Mouse (Mus musculus): ENCODE measurements at regions not wholly inside any gene's neighbourhood (a gene's known extent, or its start where the extent isn't known, plus 50 kb on each side); places are given as distances from the start of the nearest gene placed in this dataset.

DNA sequence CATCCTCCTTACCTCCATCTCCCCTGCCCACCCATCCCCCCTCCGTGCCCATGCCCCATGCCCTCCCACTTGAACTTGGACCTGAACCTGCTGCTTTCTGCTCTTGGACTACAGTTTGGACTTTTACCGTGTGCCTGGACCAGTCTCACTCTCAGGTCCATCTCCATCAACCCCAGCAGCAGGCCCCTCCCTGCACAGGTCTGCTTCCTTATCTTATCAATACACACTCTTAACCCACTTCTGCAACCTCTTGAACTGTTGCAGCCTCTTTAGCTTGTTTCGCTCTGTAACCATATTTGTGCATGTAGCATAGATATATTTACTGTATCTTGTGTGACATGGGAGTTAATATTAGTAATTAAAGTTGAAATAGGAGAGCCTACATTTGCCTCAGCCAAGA, 457.8 kb upstream of the Kcnab2 start:
- Histone ChIP-seq H3K27ac (ENCODE audit: low read depth, low read length) (no peak overlapping the region), H3K27me3 (replicated peaks; ENCODE audit: control insufficient read depth, insufficient read depth, low read length) (no peaks in the 10 kb centered on the region), H3K9ac (ENCODE audit: low read length) (no peak overlapping the region), H3K36me3 (ENCODE audit: control insufficient read depth, insufficient read depth, low read length) (no peaks in the 10 kb centered on the region), H3K9me3 (replicated peaks; ENCODE audit: control insufficient read depth, low read length) (no peaks in the 10 kb centered on the region), H3K4me1 (ENCODE audit: control insufficient read depth, insufficient read depth, low read length) (no peaks in the 10 kb centered on the region), H3K4me2 (ENCODE audit: low read length) (no peak overlapping the region), H3K4me3 (ENCODE audit: low read depth, low read length) (no peak overlapping the region)
- no peak for ATAC-seq
- no peak for DNase-seq (ENCODE audit: low spot score)
- 93% methylated on average over 3 of the region's 3 CpGs for WGBS

DNA sequence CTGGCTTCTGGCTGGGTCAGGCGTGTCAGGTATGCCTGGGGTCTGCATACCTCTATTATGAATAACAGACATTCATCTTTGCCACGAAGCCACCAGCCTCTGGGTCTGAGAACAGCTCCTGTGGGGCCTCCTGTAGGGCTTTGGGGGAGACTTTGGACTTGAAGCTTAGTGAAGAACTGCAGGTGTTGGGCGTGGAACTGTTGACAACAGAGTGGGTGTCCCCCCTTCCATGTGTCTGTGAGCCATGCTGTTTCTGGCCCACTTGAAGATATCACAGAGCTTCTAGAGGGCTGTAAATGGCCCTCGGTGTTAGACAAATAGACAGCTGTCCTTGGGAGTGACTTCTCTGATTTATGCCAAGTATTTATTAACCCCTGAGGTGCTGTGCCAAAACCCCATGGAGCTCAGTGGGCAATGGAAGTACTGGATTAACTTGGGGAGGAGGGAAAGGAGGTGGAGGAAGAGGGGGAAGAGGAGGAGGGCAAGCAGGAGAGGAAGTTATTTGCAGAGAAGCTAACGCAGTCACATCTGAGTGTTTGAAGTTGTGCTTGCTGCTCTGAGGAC, 450.8 kb upstream of the Kcnab2 start:
- DNase-seq (ENCODE audit: low spot score) (no peak), ATAC-seq (no peak)
- Histone ChIP-seq H3K4me3 (ENCODE audit: low read depth, low read length) (no peak overlapping the region), H3K4me1 (ENCODE audit: control insufficient read depth, insufficient read depth, low read length) (no peaks in the 10 kb centered on the region), H3K36me3 (ENCODE audit: control insufficient read depth, insufficient read depth, low read length) (no peaks in the 10 kb centered on the region), H3K9ac (ENCODE audit: low read length) (no peak overlapping the region), H3K9me3 (replicated peaks; ENCODE audit: control insufficient read depth, low read length) (no peaks in the 10 kb centered on the region), H3K27me3 (replicated peaks; ENCODE audit: control insufficient read depth, insufficient read depth, low read length) (no peaks in the 10 kb centered on the region), H3K4me2 (ENCODE audit: low read length) (no peak overlapping the region), H3K27ac (ENCODE audit: low read depth, low read length) (no peak overlapping the region)
- WGBS, result 70% methylated on average over 5 of the region's 5 CpGs

DNA sequence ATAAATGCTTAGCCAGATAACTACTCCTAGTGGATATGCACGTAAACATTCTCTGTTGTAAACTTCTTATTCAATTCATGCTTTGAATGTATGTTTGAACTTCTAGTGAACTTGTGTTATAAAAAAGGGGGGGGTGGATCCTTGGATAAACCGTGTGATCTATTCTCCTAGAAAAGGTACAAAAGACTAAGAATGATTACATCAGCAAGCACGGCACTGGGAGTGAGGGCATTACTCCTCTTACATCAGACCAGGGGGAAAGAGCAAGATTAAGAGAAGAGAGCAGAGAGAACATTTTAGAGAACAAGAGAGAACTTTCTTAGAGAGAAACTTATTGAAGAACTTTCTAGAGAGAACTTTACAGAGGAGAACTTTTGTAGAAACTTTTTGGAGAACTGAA, 442.6 kb upstream of the Kcnab2 start:
- Histone ChIP-seq H3K4me2 (ENCODE audit: low read length) (no peak overlapping the region), H3K27me3 (replicated peaks; ENCODE audit: control insufficient read depth, insufficient read depth, low read length) (no peaks in the 10 kb centered on the region), H3K36me3 (ENCODE audit: control insufficient read depth, insufficient read depth, low read length) (no peaks in the 10 kb centered on the region), H3K4me3 (ENCODE audit: low read depth, low read length) (no peak overlapping the region), H3K4me1 (ENCODE audit: control insufficient read depth, insufficient read depth, low read length) (peaks cover 9% of the 10 kb centered on the region), H3K9me3 (replicated peaks; ENCODE audit: control insufficient read depth, low read length) (no peaks in the 10 kb centered on the region), H3K27ac (ENCODE audit: low read depth, low read length) (no peak overlapping the region), H3K9ac (ENCODE audit: low read length) (no peak overlapping the region)
- 62% methylated on average over 3 of the region's 3 CpGs for WGBS
- ATAC-seq, result no peak
- no peak for DNase-seq (ENCODE audit: low spot score)

DNA sequence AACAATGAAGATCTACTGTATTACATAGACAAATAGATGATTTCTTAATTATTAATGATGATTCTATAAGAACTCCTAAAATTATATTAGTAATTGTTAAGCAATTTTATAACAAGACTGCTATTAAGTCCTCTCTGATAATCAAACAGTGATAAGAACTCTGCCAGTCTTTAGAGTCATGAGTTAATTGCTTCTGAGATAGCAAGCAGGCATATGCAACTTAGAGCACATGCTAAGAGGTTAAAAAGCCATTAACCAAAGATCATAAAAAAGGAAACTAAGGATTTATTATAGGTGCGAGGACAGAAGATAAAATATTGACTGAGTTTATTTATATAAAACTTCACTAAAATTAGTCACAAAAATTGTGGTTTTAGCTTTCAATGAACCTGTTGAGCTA, 442.2 kb upstream of the Kcnab2 start:
- H3K27me3 ChIP-seq (replicated peaks; ENCODE audit: control insufficient read depth, insufficient read depth, low read length), result no peaks in the 10 kb centered on the region
- no peaks in the 10 kb centered on the region for H3K9me3 ChIP-seq (replicated peaks; ENCODE audit: control insufficient read depth, low read length)
- 77% methylated on average over 1 of the region's 1 CpGs for WGBS
- H3K4me3 ChIP-seq (ENCODE audit: low read depth, low read length), result no peak overlapping the region
- H3K4me1 ChIP-seq (ENCODE audit: control insufficient read depth, insufficient read depth, low read length), result peaks cover 9% of the 10 kb centered on the region
- no peak for DNase-seq (ENCODE audit: low spot score)
- H3K27ac ChIP-seq (ENCODE audit: low read depth, low read length), result no peak overlapping the region
- ATAC-seq, result no peak
- H3K9ac ChIP-seq (ENCODE audit: low read length), result no peak overlapping the region
- no peaks in the 10 kb centered on the region for H3K36me3 ChIP-seq (ENCODE audit: control insufficient read depth, insufficient read depth, low read length)
- no peak overlapping the region for H3K4me2 ChIP-seq (ENCODE audit: low read length)

DNA sequence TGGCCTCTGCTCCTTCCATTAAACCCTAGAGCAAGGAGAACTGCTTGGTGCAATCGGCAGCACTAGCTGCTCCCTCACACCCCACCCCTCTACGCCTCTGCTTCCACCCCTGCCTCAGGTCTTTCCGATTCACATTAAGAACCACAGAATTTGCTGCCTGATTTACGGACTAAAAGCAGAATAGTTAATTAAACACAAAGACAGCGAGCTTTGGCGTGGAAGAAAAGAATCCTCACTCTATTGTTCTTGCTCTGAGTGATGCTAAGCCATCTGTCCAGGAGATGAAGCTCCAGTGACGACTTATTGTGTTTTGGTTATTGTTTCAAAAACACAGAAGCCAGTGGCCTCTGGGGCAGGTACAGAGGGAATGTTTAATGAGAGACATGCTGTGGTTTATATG, 438.9 kb upstream of the Kcnab2 start:
- Histone ChIP-seq H3K36me3 (ENCODE audit: control insufficient read depth, insufficient read depth, low read length) (no peaks in the 10 kb centered on the region), H3K9me3 (replicated peaks; ENCODE audit: control insufficient read depth, low read length) (no peaks in the 10 kb centered on the region), H3K9ac (ENCODE audit: low read length) (peak overlapping the region; percentile 37), H3K27ac (ENCODE audit: low read depth, low read length) (no peak overlapping the region), H3K27me3 (replicated peaks; ENCODE audit: control insufficient read depth, insufficient read depth, low read length) (no peaks in the 10 kb centered on the region), H3K4me3 (ENCODE audit: low read depth, low read length) (no peak overlapping the region), H3K4me2 (ENCODE audit: low read length) (no peak overlapping the region), H3K4me1 (ENCODE audit: control insufficient read depth, insufficient read depth, low read length) (peaks cover 12% of the 10 kb centered on the region)
- 4% methylated on average over 7 of the region's 7 CpGs for WGBS
- DNase-seq (ENCODE audit: low spot score), result peak; percentile 42
- no peak for ATAC-seq

DNA sequence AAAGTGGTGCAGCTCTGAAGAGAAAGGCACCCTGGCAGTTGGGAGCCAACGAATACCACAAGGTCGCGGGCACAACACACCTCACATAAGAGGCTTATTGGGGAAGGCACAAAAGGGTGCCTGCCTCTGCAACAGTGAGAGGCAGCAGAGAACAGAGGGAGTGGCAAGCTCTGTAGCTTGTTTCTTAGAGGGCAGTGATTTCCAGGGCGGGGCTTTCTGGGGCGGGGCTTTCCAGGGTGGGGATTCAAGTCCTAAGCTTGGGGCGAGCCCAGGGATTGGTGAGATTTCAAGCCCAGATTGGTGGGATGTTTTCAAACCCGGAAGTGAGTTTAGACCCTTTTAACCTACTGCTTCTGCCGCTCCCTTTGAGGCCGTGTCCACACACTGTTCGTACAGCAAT, 435.8 kb upstream of the Kcnab2 start:
- Histone ChIP-seq H3K4me2 (ENCODE audit: low read length) (peak overlapping the region; percentile 30), H3K27me3 (replicated peaks; ENCODE audit: control insufficient read depth, insufficient read depth, low read length) (no peaks in the 10 kb centered on the region), H3K36me3 (ENCODE audit: control insufficient read depth, insufficient read depth, low read length) (no peaks in the 10 kb centered on the region), H3K4me3 (ENCODE audit: low read depth, low read length) (no peak overlapping the region), H3K9ac (ENCODE audit: low read length) (no peak overlapping the region), H3K9me3 (replicated peaks; ENCODE audit: control insufficient read depth, low read length) (no peaks in the 10 kb centered on the region), H3K4me1 (ENCODE audit: control insufficient read depth, insufficient read depth, low read length) (peaks cover 12% of the 10 kb centered on the region), H3K27ac (ENCODE audit: low read depth, low read length) (0 out of 2 replicates have a peak overlapping the region, but pooled peaks have one; percentile 46)
- 24% methylated on average over 10 of the region's 10 CpGs for WGBS
- peak; percentile 71 for DNase-seq (ENCODE audit: low spot score)
- ATAC-seq, result peak; percentile 59

DNA sequence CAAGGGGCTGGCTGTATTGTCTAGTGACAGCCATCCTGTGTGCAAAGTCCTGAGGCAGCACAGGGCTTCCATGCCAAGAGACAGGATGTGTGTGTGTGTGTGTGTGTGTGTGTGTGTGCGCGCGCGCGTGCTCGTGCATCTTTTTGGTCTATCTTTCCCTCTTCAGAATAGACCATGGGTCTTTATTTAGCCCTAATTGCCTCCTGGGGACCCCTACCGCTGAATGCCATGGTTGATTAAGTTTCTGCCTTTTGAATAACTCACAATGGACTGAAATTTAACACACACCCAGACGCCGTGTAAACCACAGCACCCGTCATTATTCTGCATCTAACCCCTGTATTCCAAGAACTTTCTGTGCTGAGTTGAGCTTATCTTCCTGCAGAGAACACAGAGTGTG, 435.2 kb upstream of the Kcnab2 start:
- H3K4me1 ChIP-seq (ENCODE audit: control insufficient read depth, insufficient read depth, low read length), result peaks cover 12% of the 10 kb centered on the region
- H3K4me2 ChIP-seq (ENCODE audit: low read length), result peak overlapping the region; percentile 30; the same call in 1 of the 2 replicates
- H3K27ac ChIP-seq (ENCODE audit: low read depth, low read length), result 0 out of 2 replicates have a peak overlapping the region, but pooled peaks have one; percentile 46
- H3K9me3 ChIP-seq (replicated peaks; ENCODE audit: control insufficient read depth, low read length), result no peaks in the 10 kb centered on the region
- no peak overlapping the region for H3K4me3 ChIP-seq (ENCODE audit: low read depth, low read length)
- H3K27me3 ChIP-seq (replicated peaks; ENCODE audit: control insufficient read depth, insufficient read depth, low read length), result no peaks in the 10 kb centered on the region
- H3K36me3 ChIP-seq (ENCODE audit: control insufficient read depth, insufficient read depth, low read length), result no peaks in the 10 kb centered on the region
- DNase-seq (ENCODE audit: low spot score), result peak; percentile 39
- H3K9ac ChIP-seq (ENCODE audit: low read length), result no peak overlapping the region
- ATAC-seq, result no peak; the same call in 1 of the 2 replicates
- 23% methylated on average over 10 of the region's 10 CpGs for WGBS

DNA sequence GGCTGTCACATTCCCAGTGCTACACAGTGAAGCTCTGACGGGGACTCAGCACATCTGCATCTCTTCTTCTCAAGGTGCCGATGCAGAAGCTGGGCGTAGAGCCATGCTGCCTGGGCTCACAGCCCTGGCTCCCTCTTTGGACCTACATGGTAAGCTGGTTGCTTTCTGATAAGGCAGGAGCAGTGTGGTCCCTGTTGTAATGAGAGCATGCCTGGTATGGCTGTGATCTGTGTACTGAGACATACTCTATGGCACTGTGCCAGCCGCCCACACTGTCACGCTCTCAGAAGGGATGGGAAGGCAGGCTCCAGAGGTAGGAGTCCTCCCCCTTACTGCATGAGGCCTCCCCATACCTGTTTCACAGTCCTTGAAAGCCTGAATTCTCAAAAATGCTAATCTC, 430.6 kb upstream of the Kcnab2 start:
- H3K4me3 ChIP-seq (ENCODE audit: low read depth, low read length), result no peak overlapping the region
- H3K4me1 ChIP-seq (ENCODE audit: control insufficient read depth, insufficient read depth, low read length), result no peaks in the 10 kb centered on the region; the same call in 1 of the 2 replicates
- no peaks in the 10 kb centered on the region for H3K27me3 ChIP-seq (replicated peaks; ENCODE audit: control insufficient read depth, insufficient read depth, low read length)
- H3K36me3 ChIP-seq (ENCODE audit: control insufficient read depth, insufficient read depth, low read length), result no peaks in the 10 kb centered on the region
- no peak overlapping the region for H3K4me2 ChIP-seq (ENCODE audit: low read length)
- H3K27ac ChIP-seq (ENCODE audit: low read depth, low read length), result no peak overlapping the region
- WGBS, result 77% methylated on average over 5 of the region's 5 CpGs
- no peaks in the 10 kb centered on the region for H3K9me3 ChIP-seq (replicated peaks; ENCODE audit: control insufficient read depth, low read length)
- ATAC-seq, result no peak
- 0 out of 2 replicates have a peak overlapping the region, but pooled peaks have one; percentile 8 for H3K9ac ChIP-seq (ENCODE audit: low read length)
- DNase-seq (ENCODE audit: low spot score), result no peak

DNA sequence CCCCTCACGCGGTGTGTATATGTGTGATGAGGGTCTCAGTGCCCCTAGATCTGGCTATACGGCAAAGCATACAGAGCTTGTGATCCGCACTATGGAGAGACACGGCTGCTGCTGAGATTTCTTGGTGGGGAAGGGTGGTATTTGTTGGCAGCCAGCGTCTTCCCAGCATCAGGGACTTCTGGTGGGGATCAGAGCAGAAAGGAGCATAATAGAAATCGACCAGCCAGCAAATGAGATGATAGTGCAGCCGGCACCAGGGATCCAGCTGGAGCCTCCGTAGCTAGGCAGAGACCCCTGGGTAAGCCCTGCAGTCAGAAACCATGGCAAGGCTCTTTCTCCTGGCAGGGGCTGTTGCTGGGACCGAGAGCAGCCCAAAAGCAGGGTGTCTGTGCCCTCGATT, 425.2 kb upstream of the Kcnab2 start:
- Histone ChIP-seq H3K27me3 (replicated peaks; ENCODE audit: control insufficient read depth, insufficient read depth, low read length) (no peaks in the 10 kb centered on the region), H3K4me1 (ENCODE audit: control insufficient read depth, insufficient read depth, low read length) (0 out of 2 replicates have a peak, but pooled peaks cover 4% of the 10 kb centered on the region), H3K4me2 (ENCODE audit: low read length) (no peak overlapping the region), H3K9ac (ENCODE audit: low read length) (no peak overlapping the region), H3K27ac (ENCODE audit: low read depth, low read length) (no peak overlapping the region), H3K9me3 (replicated peaks; ENCODE audit: control insufficient read depth, low read length) (no peaks in the 10 kb centered on the region), H3K36me3 (ENCODE audit: control insufficient read depth, insufficient read depth, low read length) (no peaks in the 10 kb centered on the region), H3K4me3 (ENCODE audit: low read depth, low read length) (no peak overlapping the region)
- ATAC-seq (no peak), DNase-seq (ENCODE audit: low spot score) (no peak)
- 62% methylated on average over 11 of the region's 11 CpGs for WGBS

All from forebrain, embryonic 14.5 days (tissue).